Mouse (Mus musculus) thymus, adult 18-20 months (tissue): ENCODE measurements at regions not wholly inside any gene's neighbourhood (a gene's known extent, or its start where the extent isn't known, plus 50 kb on each side); places are given as distances from the start of the nearest gene placed in this dataset.

Experiments
- DNase-seq, 2 experiments: peaks; one replicate each; pipeline ENCODE4 v3.0.0; 2022; ENCODE audit warnings: mixed read lengths in 2 of 2

- DNase-seq, result no peak
Measured at GRCm38 (mm10) chr10:118501571-118501970, 60.7 kb downstream of the Ifng start.

- DNase-seq, result no peak
Measured at GRCm38 (mm10) chr10:118504811-118505210, 64.0 kb downstream of the Ifng start.

DNA sequence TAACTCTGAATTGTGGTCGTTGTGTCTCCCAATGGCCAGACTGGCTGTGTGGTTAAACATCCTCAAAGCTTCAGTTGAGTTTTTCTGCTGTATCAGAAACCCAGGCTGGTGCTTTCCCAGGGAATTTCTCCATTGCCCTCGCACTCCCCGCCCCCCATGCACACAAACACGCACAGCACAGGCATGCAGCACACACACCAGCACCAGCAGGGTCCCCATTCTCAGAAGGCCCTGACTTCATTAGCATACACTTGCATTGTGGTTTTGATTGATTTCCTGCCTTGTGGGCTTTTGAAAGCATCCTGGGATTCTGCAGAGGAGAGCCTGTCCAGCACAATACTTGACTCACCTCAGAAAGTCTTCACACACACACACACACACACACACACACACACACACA, 65.3 kb downstream of the Ifng start:
- no peak for DNase-seq

GRCm38 (mm10) chr10:118507630-118508029, 66.8 kb downstream of the Ifng start:
- no peak for DNase-seq

GRCm38 (mm10) chr10:118516839-118517238, 76.0 kb downstream of the Ifng start:
- DNase-seq, result no peak

DNA sequence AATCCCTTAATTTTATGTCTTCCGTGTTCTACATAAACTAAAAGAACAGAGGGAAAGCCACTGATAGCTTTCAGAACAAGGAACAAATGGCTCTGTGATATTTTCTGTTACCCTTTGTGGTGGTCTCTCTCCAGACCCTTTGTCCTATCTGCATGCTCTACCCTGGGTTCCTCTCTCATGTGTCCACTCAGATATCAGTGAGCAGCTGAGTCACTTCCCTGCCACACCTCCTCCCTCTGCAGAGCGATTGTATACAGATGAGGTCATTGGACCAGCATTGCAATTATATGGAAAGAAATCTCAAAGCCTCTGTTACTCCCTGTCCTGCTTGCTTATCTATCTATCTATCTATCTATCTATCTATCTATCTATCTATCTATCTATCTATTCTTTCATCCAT, 77.1 kb downstream of the Ifng start:
- DNase-seq, result no peak

DNA sequence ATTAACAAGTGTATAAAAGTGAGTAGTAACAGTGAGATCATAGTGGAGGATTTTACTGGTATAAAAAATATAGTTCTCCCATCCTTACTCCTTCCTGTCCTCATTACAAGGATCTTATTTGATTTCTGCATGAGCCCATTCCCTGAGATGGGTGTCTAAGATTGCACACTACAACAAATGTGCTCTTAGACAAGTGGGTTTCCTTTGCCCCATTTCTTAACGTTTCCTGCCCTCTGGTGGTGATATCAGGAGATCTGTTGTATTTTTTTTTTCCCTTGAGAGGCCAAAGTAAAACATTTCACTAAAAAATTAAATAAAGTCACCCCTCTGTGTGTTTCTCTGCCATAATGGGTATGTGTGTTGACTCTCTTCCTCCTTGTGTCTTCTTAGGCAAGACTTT, 105.1 kb downstream of the Ifng start:
- DNase-seq, result no peak

DNA sequence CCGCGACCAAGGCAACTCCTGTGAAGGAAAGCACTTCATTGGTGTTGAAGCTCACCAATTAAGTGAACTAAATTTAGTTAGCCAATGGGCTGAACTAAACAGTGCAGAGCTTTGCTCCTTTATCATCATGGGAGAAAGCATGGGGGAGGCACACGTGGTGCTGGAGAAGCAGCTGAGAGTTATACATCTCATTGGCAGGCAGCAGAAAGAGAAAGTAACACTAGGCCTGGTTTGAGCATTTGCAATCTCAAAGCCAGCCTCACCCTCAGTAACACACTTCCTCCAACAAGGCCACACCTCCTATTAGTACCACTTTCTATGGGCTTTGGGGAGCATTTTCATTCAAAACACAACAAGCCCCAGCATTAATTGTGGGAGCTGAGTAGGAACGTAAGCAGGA, 109.4 kb downstream of the Ifng start:
- DNase-seq, result no peak

GRCm38 (mm10) chr10:118558848-118559247, 118.0 kb downstream of the Ifng start:
- DNase-seq, result no peak

DNA sequence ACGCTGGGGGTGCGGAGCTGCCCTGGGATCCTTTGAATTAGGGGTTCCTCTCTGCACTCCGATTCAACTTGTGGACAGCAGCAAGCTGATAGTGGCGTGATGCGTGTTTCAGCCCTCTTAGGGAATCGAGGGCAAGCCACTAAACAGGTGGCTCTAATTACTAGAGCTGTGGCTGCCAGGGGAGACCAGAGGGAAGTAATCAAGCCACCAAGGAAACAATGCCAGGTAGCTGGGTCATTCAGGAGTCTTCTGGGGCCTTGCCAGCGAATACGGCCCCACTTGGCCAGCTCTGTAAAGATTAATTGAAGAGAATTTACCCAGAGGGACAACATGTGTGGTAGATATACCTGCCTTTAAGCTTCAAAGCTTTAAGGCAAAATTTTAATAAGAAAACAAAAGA, 123.2 kb downstream of the Ifng start:
- DNase-seq, result no peak

DNA sequence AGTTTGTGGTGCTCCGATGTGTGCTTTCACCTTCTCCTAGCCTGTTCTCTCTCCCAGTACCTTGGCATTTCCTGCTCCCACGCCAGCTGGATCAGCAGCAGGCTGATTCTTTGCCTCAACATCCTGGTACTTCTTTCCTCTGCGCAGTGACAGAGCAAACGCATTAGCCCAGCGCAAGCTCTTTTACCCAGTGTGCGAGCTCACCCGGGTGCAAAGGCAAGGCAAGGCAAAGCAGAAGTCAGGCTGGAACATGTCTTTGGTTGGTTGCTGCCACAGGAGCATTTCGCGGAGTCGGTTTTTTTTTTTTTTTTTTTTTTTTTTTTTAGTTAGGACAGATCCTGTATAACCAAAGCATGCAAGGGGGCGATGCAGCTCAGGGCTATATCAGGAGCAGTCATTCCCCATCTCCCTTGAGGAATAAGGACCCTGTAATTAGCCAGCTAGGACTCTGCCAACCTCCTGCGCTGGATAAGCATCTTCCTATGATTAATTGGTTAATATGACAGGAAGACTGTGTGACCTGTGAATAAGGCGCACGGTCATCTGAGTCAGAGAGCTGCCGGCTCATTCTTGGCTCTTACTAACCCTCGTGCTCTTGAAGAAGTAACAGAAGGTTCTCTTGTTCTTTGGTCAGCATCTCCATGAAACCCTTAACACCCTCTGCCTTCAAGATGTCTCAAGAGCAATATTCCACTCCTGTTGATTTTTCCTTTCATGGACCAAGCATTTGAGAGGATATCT, 123.9 kb downstream of the Ifng start:
- no peak for DNase-seq

GRCm38 (mm10) chr10:118568617-118569016, 127.8 kb downstream of the Ifng start:
- DNase-seq, result no peak

DNA sequence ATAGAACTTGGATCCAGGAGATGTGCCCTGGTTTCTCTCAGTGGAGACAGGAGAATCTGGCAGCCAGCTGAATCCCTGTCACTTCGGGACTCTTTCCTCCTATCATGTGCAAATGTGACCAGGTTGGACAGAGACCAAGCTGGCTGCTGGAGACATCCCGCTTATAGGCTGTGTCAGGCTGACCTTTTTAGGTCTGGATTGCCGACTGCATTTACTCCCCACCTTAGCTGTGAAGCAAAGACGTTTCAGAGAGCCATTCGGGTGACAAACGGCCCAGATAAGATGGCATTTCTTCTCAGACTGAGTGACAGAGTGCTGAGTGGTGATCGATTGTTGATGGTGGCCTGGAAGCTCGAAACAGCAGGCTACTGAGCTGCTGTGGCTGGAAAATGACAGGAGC, 128.6 kb downstream of the Ifng start:
- no peak for DNase-seq

DNA sequence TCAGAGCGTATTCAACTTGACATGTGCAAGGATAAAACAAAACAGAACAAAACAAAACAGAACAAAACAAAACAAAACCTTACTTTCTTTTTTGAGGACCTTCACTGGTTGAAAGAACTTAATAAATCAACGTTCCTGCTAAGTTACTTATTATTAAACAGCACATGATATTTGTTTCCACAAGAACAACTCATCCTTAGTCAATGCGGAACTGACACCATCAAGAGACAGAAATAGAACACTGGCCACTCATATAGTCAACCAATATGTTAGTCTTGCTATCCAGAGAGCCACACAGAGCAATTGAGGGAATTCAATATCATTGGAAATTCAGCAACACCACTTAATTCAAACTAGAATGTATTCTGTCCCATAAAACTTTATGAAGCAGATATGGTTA, 132.4 kb downstream of the Ifng start:
- DNase-seq, result no peak

DNA sequence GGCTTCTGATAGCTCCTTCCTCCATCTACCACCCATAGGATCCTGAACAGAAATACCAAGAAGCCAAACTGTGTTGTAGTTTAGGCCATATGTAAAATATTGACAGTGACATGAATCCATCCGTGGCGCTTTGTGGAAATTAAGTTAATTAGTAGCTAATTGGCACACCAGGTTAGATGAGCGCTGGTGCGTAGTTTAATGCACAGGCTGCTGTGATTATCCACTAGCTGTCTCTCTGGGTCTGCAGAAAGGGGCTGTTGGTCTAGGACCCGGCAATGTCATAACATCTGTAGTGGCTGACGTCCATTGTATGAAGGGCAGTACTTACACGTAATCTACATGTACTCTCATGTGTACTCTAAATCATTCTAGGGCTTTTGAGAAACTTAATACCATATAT, 134.7 kb downstream of the Ifng start:
- no peak for DNase-seq

GRCm38 (mm10) chr10:118581376-118581775, 140.5 kb downstream of the Ifng start:
- DNase-seq, result no peak

- no peak for DNase-seq
Measured at GRCm38 (mm10) chr10:118585821-118586220, 145.0 kb downstream of the Ifng start.

GRCm38 (mm10) chr10:118588198-118588597, 147.4 kb downstream of the Ifng start:
- no peak for DNase-seq

- peak; percentile 30 to 46 for DNase-seq
Measured at GRCm38 (mm10) chr10:118592648-118593368, 152.0 kb downstream of the Ifng start.

GRCm38 (mm10) chr10:118596206-118596605, 155.4 kb downstream of the Ifng start:
- DNase-seq, result no peak

- no peak for DNase-seq
Measured at GRCm38 (mm10) chr10:118598497-118598896, 157.7 kb downstream of the Ifng start.

GRCm38 (mm10) chr10:118599197-118599596, 158.4 kb downstream of the Ifng start:
- DNase-seq, result no peak

GRCm38 (mm10) chr10:118599610-118600009, 158.8 kb downstream of the Ifng start:
- no peak for DNase-seq

DNA sequence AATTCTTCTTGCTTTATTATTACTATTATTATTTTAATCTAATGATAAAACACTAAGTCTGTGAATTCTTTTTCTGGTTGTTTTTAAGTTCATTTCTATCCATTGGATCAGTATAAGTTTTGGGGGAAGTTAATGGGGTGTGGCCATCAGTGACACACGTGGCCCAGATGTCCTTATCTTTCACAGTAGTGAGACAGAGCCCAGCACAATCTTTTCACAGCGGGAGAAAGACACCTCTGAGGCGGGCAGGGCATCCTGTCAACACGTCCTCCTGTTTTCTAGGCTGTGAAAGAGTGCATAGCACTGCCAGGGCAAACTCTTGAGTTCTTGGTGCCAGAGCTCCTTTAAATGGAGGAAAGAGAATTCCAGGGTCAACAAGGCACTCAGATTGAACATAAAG, 162.1 kb downstream of the Ifng start:
- no peak for DNase-seq
